Mouse (Mus musculus) hindlimb bud, embryonic 11.5 days (tissue): ENCODE data around the gene Mindy3.

Experiments
- DNase-seq: peaks from one replicate; pipeline ENCODE4 v3.0.0-alpha.2; 2012; ENCODE audit warnings: low read depth, low spot score; ENCODE audit errors: extremely low spot score

Mindy3 gene

DNA sequence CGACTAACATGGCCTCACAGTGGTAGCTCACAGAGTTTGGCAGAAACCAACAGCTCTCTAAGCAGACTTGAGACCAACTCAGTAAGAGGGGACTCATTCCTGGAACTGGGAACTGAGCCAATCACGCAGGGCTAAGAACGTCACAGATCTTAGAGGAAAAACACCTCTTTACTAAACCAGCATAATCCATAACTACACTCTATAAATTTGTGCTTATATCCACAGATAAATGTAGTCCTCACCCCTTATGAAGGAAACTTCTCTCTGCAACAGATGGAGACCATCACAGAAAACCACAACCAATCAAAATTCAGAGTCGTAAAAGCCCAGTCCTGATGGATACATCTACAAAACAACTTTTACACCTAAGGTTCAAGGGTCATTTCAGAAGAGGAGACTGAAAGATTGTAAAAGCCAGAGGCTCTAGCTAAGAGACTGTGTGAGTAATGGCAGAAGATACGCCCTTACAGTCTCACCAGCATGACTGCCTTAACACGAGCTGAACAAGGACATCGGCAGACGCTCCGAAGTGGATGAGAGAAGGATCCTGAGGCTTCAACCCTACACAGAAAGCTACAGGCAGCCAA, 114.1 kb downstream of the Mindy3 start:
- no peak for DNase-seq

DNA sequence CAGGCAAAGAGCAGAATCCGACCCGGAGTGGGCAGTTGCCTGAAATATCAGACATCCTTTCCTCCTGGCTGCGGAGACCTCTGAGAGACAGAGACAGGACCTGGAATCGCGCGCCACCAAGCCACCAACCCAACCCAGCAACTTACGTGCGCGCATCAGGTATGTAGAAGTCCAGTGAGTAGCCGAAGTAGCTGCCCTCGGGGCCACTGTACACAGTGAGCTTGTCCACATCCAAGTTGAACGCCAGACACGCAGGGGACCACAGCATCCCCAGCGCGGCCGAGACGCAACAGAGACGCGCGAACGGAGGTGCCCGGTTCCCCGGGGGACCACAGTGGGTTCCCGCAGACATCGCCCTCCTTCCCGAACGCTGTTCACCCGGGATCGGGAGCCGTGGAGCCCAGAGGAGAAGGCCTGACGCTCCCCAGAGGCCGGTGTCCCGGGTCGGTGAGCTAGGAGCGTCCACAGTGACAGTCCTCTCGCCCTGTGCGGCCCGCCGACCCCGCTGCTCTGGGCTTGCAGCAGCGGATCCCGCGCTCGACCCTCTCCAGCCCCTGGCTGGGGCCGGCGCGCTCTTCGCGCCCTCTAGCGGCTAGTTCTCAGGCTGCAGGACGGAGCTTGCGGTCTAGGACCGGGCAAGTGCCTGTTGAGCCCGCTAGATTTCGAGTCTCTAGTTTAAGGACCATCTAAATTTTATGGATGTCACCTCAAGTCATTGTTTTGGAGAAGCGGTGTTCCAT, 117.7 kb downstream of the Mindy3 start, which contains the start of gene Itga8:
TSS of gene Itga8 (minus strand) at position 492 of the 740 bp plus-strand sequence.
- peak; percentile 63 for DNase-seq

DNA sequence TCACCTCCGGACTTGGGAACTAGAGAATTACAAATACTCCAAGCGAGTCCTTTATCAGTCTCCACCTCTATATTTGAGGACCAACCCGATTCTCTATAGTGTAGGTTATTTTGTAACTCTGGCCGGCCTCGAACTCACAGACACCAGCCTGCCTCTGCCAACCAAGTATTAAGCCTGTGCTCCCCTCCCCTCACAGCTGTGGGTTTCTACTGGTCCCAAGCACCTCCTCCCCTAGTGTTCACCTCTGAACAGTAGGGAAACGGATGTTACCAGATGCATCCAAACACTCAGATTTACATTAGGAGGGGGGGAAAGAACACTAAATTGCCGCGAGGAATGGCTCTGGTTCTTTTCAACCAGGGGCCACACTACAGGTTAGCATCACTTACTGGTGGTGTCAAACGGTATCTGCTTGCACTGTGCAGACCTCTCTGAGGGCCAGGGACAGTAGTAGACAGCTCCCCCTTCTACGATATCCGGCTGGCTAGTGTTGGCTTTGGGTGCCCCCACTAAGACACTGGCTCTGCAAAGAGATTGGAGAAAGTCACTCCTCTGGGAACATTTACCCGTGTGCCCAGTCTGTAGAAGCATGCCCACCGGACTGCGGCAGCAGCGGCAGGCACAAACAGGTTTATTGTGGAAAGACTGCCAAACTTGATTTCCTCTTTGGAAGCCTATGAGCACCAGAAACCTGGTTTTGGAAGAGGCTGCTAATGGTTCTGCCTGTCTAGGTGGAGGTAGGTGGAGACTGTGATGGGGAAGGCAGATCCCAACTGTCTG, 118.6 kb downstream of the Mindy3 start:
- no peak for DNase-seq

DNA sequence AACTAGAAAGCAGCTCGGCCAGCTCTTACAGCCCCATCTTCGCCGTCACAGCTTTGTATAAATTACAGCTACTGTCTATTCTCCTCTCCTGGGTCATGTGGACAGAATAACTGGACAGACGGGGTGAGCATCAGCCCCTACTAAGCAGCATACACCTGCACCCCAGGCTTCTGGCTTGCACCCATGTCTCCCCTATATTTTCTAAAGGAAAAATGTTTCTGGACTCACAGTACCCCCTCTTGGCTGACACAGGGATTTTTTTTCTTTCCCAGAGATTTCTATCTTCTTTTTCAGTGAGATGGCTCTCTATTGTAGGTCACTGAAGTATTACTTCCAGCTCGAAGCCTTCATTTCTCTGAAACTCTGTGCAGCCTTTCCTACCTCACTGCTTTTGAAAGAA, 122.0 kb downstream of the Mindy3 start:
- no peak for DNase-seq
